Mouse (Mus musculus) cortical plate, adult 2 months (tissue): ENCODE data around the gene Gm17018. TPM values are rescaled to one million over a fixed set of nuclear protein-coding genes. Genes with fewer than 3 reads are reported as not detected.

Experiments
- H3K27ac ChIP-seq: fragments of 200-500 bp; 2 replicates; pipeline ENCODE4 v1.5.1; 2012; ENCODE audit warnings: low read length, control low read depth, inconsistent platforms; ENCODE audit not compliant: insufficient read depth
- H3K4me1 ChIP-seq: fragments of 200-500 bp; 2 replicates; pipeline ENCODE4 v1.6.1; 2011; ENCODE audit warnings: low read length; ENCODE audit not compliant: control insufficient read depth, insufficient read depth
- H3K4me3 ChIP-seq: fragments of 200-500 bp; 2 replicates; pipeline ENCODE4 v1.5.1; 2011; ENCODE audit warnings: mild to moderate bottlenecking, low read length, control low read depth; ENCODE audit not compliant: insufficient read depth
- CTCF ChIP-seq: fragments of 200-500 bp; IDR thresholded peaks from 2 replicates; pipeline ENCODE4 v1.5.1; 2011; ENCODE audit warnings: mild to moderate bottlenecking, control low read depth, low read length; ENCODE audit not compliant: insufficient read depth; ENCODE audit errors: extremely low read depth
- POLR2A ChIP-seq: fragments of 200-500 bp; IDR thresholded peaks from 2 replicates; pipeline ENCODE4 v1.6.1; 2011; ENCODE audit warnings: mild to moderate bottlenecking, low read length, control low read depth; ENCODE audit not compliant: insufficient read depth; ENCODE audit errors: extremely low read depth
- polyA plus RNA-seq: library from polyadenylated mRNA; depleted of rRNA; stranded (reverse); fragments of >200 nt; gene quantifications from 2 replicates; pipeline ENCODE4 v1.2.3, GENCODE M21; 2012

The Gm17018 gene
- polyA plus RNA-seq, 1 experiment: 54.5 TPM

DNA sequence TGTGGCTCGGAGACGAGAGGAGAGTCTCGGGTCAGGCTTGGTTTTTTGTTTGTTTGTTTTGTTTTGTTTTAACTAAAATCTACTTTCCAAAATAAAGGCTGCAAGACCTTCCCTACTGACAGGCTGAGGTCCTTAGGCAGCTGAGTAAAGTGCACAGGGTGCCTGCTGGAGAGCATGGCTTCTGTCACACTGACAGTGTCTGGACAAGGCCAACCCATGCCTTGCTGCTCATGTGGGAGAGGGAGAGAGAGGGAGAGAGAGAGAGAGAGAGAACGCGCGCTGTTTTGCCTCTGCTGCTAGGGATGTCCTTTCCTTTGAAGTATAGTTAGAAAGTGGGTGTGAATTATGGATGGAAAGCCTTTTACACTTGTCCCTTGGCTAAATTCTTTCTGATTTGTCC is 28.9 kb upstream of the Gm17018 start:
- no peak overlapping the region for H3K4me3 ChIP-seq
- TF ChIP-seq POLR2A (no peak), CTCF (no peak)
- no peak overlapping the region for H3K27ac ChIP-seq
- H3K4me1 ChIP-seq: peaks cover 2% of the 10 kb centered on the region; the same call in 1 of the 2 replicates

DNA sequence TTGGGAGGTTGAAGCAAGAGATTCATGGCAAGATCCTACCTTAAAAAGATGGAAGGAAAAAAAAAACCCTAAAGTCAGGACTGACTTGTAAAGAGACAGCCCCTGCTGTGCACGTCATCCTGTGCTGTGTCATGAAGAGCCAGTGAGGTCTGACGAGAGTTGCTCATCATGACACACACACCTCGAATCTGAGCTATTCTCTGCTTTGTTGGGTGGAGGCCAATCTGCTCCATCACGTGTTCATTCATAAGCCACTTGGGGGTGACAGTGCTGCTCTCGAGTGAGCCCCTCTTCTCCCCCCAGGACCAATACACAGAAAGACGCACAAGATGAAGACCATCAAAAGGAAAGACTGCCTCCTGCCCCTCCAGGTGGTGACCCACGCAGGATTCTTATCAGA is 26.8 kb upstream of the Gm17018 start:
- H3K27ac ChIP-seq: no peak overlapping the region
- H3K4me3 ChIP-seq: no peak overlapping the region
- no peak for TF ChIP-seq CTCF
- no peak for TF ChIP-seq POLR2A
- no peaks in the 10 kb centered on the region for H3K4me1 ChIP-seq

DNA sequence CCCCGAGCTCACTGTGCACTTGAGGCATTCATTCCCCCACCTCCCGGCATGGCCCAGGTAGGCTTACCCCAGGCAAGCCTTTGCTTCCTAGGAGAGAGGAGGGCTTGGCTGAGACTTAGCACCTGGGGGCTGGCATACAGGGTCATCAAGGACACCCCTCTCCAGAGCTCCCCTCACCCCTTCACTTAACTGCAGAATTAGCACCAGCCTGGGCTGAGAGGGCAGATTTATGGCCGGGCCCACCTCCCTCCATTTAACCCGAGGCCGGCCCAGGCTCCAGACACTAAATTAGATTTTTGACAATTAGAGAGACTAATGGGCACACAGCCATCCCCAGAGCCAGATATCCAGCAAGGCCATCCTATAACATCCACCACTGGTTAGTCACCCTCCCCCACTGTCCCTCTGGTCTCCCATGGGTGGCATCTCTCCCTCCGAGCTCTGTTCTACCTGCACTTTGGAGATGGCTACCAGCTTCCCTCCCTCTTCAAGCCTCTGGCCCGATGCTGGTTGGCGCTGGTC is 25.1 kb upstream of the Gm17018 start:
- TF ChIP-seq POLR2A (no peak), CTCF (no peak)
- H3K27ac ChIP-seq: no peak overlapping the region
- H3K4me1 ChIP-seq: no peaks in the 10 kb centered on the region

DNA sequence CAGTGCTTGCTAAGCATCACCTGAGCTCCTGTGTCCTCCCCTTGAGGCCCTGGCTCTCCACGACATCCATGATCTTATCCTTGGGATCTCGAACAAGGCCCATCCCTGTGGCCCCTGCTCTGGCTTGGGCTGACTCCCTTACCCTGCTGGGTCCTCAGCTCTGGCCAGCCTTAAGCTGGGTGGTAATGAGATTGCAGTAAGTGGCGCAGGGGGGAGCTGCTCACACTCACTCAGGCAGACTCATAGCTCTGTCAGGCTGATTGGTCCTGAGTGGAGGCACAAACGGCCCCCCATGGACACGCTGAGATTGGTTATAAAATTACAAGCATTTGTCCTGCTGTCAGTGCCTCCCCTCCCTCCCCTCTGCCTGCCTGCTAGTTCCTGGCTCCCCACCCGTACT is 24.5 kb upstream of the Gm17018 start:
- TF ChIP-seq POLR2A: no peak
- no peak for TF ChIP-seq CTCF
- no peak overlapping the region for H3K4me3 ChIP-seq
- no peak overlapping the region for H3K27ac ChIP-seq
- no peaks in the 10 kb centered on the region for H3K4me1 ChIP-seq

More for the DNA sequence above, 25.1 kb upstream of the Gm17018 start:
- no peak overlapping the region for H3K4me3 ChIP-seq

DNA sequence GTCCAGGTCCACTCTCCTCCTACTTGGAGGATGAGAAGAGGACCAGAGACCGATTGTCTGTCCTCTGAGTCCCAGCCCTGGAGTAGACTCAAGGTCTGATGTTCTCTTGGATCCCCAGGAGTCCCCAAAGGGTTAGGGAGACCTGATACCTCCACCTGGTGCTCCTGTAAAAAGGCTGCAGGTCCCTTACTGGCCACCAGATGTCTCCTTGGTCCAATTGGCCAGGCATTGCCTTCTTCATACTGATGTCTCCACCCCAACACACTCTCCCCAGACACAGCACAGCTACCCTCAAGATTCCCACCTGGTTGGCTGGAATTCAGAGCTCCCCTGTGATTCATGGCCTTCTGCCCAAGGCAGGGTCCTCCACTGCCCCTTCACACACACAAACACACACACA is 22.9 kb upstream of the Gm17018 start:
- Histone ChIP-seq H3K4me3 (no peak overlapping the region), H3K27ac (no peak overlapping the region), H3K4me1 (no peaks in the 10 kb centered on the region)
- TF ChIP-seq POLR2A (no peak), CTCF (peak; percentile 63)

DNA sequence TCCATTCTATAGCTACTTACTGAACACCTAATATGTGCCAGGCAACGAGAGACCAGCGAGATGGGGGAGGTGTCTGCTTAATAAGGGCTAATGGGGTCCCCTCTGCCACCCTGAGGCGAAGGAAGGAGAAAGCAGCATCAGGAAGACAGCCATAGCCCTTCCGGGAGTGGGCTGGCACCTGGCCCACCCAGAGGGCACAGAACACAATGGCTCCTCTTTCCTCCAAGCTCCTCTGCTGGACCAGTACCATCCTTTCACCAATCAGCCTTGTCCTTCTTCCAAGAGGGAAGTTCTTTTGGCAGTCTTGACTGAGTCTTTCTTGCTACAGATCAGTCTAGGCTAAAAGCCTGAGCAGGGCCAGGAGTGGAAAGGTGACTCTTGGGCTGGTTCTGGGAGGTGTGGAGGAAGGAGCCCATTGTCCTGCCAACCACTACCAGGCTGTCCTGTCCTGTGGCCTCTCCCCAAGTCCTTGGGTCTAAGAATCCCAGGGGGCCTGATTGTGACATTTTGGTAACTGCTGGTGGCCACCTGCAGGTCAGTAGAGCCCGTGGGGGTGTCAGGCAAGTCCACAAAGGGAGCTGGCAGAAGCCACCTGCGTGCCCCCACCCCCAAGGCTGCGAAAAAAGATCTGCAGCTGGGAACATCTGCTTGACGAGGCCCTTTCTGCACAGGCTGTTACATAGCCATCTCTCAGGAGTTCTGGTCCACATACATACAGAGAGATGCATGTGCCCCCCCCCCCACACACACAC is 19.6 kb upstream of the Gm17018 start:
- H3K27ac ChIP-seq: no peak overlapping the region
- no peak for TF ChIP-seq POLR2A
- TF ChIP-seq CTCF: no peak
- peak overlapping the region; percentile 23; the same call in 1 of the 2 replicates for H3K4me3 ChIP-seq
- H3K4me1 ChIP-seq: no peaks in the 10 kb centered on the region

DNA sequence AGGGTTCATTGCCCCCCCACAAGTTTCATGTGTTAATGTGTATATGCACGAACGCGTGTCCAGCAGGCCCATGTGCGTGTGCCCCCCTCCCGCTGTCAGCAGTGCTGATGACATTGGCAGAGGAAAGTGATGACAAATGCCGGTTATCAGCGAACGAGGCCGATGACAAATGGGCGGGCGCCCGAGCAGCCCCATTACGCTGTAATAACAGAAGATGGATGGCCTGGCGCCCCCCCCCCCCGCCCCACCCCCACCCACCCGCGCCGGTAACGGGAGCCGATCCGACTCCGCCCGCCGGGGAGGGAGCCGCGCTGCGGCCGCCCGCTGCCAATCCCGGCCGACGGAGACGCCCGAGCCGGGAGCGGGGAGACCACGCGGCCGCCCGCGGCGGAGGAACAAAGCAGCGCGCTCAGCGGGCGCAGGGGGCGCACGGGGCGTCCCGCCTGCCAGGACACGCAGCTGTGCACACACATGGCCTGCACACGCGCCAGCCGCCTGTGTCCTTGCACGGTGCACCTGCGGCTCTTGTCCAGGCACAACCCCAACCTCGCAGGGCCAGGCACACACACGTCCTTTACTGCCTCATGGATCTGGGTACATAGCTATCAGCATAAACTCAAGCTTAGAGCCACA is 18.9 kb upstream of the Gm17018 start:
- Histone ChIP-seq H3K27ac (no peak overlapping the region), H3K4me3 (peak overlapping the region; percentile 23), H3K4me1 (no peaks in the 10 kb centered on the region)
- no peak for TF ChIP-seq CTCF
- TF ChIP-seq POLR2A: no peak

DNA sequence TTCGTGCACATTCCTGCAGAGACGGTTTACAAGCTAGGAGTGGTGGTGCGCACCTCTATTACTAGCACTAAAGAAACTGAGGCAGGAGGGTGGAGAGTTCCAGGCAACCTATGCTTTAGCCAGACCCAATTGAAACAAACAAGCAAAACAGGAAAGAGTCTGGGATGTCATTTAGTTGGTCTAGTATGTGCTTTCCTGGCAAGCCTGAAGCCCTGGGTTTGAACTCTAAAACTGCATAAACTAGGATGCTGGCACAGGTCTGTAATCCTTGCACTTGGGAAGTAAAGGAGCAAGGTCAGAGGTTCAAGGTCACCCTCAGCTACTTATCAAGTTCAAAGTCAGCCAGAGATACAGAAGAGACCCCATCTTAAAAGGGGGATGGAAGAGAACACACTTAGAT is 18.4 kb upstream of the Gm17018 start:
- no peak for TF ChIP-seq CTCF
- TF ChIP-seq POLR2A: no peak
- H3K4me1 ChIP-seq: no peaks in the 10 kb centered on the region
- peak overlapping the region; percentile 23 for H3K4me3 ChIP-seq
- no peak overlapping the region for H3K27ac ChIP-seq

DNA sequence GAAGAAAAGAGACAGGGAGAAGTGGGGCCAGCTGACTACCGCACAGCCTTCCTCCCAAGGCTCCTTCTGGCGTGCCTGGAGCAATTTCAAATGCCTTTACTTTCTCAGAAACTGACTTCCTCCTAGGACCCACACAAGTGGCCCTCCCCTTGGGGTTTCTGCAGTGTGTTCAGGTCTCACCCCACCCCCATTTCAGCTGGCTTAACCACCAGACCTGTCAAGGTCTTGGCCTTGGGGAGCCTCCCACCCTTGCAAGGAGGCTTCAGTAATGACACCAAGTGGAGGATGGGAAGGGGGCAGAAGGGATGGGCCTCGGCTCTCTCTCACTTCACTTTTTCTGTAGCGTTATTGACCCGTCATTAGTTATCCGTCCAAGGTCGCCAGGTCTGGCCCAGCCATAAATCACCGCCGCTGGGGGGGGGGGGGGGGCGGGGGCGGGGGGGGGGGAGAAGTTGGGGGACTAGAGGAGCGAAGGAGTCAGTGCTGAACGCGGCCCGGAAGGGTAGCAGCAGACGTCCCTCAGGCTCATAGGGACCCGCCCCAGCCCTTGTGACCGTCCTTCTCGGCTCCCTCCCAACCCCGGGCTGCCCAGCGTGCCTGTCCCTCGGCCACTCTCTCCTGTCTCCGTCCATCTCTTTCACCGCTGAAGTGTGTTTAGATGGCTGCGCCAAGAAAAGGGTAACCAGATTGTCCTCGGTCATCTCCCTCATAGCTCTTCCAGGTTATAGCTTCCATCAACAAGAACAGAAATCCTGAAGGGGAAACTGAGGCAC is 16.1 kb upstream of the Gm17018 start:
- no peak for TF ChIP-seq POLR2A
- TF ChIP-seq CTCF: no peak
- peak overlapping the region; percentile 30 for H3K4me3 ChIP-seq
- no peak overlapping the region for H3K27ac ChIP-seq
- no peaks in the 10 kb centered on the region for H3K4me1 ChIP-seq
